Mouse (Mus musculus) right cerebral cortex, postnatal 4 days (tissue): ENCODE results near the gene Bcorl1.
A peak's percentile ranks its signal among the peaks of the same experiment; 100 is the strongest.
"Not testable (repeated sequence)": the region's sequence is repeated elsewhere in the genome, so short reads cannot be mapped to it uniquely, and the experiment has no call there.

Source experiments
- DNase-seq: peaks from one replicate; pipeline ENCODE4 v3.0.0-alpha.2; 2022

Bcorl1 gene

DNA sequence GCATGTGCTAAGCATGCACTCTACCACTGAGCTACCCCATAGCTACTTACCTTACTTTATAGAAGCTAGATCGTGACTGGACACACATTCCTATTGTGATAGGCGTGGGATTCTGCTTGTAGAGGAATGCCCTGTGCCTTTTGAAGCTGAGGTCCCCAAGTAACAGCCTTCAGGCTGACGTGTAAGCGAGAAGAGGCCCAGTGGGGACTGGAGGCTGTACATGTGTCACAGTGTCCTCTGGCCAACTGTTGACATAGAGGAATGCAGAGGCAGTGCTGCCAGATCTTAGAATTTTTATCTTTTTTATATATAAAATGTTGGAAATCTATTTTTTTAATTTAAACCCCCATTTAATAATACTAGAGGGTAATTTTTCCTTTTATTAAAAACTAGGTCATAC, 58.8 kb downstream of the Bcorl1 start:
- DNase-seq, result no peak

DNA sequence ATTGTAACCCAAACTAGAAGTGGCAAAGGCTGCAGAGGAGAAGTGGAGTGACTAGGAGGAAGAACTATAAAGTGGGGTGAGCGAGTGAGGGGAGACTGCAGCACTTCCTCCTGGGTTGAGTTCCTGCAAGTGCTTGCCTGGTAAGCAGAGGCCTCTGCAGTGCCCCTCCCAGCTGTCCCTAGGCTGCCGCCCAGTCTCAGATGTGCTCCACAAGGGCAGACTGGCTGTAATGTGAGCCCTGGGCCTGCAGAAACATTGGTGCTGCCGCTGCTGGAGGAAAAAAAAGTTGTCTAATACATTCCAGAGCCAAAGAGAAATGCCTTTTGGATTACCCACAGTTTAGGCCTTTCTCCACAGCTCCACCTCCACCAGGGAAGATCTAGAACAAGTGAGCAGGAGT, 64.0 kb downstream of the Bcorl1 start:
- DNase-seq, result no peak

DNA sequence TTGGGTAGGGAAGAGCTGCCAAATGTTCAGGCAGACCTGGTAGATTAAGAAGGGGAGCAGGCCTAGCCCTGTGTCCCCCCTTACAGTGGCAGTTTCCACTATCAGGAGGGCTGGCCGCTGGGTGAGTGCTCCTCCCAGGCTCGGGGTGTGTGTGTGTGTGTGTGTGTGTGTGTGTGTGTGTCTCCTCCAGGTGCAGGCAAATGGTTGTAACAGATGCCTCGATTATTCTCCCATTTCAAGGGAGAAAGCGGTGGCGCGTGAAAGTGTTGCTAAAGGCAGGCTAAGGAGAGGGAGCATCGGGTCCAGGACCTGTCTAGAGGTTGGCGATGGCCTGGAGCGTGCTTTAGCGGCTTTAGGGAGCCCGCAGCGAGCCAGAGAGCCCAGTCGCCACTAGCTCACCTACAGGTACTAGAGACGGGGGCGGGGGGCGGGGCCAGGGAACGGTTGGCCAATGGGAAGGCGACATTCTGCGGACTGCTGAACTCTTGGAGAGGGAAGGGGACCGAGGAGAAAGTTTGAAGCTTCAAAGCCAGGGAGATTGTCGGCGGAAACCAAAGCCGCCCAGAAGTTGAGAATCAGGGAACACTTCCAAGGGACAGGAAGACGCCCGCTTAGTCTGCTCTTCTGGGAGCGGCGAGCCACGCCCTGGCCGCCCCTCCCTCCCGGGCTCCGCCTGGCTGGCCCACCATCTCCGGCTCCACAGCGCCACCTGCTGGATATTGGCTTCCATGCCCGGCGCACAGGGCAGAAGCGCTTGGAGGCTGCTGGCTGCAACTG, 68.6 kb downstream of the Bcorl1 start:
- peak; percentile 88 for DNase-seq

DNA sequence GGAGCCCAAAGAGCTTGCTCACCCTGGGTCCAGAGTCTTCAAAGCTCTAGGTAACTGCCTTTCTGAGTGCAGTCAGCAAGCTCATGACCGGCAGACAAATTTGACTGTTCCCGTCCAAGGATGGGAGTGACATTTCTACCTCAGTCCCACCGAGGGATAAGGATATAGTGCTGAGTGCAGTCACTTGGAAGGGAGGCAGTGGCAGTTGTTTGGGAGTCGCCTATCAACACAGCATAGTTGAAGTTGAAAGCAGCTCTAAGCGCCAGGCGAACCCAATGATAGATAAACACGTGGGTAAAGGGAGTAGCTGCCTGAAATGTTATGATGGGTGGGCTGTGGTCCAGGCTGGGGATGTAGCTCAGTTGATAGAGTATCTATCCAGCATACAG, 69.2 kb downstream of the Bcorl1 start:
- no peak for DNase-seq

DNA sequence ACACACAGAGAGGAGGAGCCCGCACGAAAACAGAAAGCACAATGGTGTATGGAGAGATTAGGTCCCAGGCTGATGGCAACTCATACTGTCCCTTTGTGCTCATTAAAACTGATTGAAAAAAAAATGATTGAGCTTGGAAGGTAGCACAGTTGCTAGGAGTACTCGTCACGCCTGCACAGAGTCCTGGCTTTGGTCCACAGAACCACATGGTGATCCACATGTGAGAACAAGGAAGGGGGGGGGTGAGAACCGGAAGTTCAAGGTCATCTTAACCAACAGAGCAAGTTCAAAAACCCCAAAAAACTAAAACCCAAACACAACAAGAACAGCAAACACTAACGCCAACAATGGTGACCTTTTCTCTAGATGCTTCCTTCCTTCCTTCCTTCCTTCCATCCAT, 71.5 kb downstream of the Bcorl1 start:
- DNase-seq, result no peak

DNA sequence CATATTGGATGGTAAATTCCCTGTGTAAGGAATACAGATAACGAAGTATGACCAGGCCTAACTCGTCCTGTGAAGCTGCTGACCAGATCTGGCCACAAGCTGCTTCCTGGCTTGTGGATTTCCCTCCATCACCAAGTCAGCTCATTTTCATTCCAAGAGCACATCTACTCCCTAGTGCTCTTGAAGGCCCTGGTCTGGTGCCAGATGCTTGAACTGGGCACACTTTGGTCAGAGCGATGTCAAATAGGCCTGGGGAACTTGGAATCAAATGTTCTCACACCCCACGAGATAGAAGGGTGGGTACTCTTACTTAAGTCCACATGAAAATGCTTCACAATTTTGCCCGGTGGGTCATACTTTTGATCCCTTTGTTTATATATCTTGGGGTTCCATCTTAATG, 73.1 kb downstream of the Bcorl1 start:
- DNase-seq, result no peak

DNA sequence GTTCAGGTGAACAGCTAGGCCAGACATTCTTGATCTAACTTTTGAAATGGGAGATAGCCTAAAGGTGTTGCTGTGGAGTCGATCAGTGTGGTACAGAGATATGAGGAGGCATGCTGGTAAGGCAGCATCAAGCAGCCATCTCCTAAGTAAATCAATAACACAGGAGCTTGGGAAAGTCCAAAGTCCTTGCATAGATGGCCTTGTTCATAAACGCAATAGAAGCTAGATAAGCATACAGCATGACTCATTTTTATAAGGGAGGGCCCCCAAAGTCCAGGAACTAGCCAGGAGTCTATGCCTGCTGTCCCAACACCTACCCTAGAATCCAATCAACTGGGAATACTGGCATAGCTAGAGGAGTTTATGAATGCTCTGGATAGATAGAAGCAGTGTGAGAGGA, 77.3 kb downstream of the Bcorl1 start:
- DNase-seq, result no peak

DNA sequence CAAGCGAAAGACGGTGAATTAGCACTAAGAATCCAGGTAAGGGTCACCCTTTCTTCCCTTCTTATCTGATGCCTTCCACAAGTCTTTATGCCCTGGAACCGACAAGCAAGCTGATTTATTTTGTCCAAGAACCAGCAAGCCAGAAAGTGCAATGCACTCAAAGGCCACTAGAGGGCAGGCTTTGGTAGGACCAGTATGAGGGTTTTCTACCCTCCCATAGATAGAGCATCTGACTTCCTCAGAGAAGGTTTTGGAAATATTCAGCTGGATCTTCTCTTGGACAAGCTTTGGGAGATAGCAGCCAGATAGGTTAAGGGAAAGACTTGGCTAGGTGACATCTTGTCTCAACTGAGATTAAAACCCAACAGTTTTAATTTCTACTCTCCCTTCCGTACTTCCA, 81.8 kb downstream of the Bcorl1 start:
- peak; percentile 47 for DNase-seq

DNA sequence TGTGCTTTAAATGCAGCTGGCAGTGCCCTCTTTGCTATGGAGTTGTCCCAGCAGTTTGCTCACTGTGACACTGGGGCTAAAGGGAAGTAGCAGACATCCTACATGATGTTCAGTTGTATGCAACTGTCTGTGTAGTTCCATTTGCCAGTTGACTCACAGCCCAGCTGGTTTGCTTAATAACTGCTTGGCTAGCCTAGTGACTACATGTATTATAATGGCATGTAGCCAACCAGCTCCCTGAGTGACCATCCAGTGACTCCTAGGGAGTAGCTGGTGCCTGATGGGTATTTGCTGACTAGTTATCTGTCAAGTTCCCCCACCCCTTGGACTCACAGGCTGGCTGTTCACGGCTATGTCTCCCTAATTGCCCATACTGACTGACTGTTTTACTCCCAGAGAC, 82.5 kb downstream of the Bcorl1 start:
- no peak for DNase-seq

DNA sequence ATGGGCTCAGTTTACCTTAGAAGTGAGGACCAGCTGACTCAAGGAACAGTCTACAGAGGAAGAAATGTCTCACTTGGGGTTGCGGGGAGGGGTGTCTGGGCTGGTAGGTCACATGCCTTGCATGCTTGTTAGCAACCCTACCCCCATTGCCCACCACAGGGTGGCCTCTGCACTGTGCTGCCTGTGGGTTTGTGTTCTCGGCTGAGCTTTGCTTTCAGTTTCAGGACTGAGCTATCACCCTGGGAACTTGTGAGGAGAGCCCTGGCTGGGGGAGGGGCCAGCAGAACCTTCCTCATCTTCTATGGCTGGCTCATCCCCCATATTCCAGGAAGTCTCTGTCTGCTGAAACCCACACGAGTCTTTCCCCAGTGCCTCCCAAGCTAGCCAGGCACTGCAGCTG, 83.4 kb downstream of the Bcorl1 start:
- no peak for DNase-seq

DNA sequence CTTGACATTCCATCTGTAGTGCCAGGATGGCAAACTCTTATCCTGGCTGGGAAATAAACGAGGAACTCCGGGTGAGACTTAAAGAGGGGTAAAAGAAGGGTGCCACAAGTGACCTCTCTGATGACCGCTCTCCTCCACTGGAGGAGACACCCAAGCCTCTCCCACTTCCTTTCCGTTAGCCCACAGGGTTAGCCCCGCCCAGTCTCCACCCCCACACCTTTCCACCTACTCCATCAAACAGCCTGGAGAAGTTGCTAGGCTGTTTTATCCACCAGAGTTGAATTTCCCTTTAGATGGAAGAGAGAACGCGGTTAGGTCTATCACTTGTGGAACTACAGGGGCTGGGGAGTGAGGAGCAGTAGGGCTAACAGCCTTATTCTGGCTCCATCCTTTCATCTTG, 84.1 kb downstream of the Bcorl1 start:
- DNase-seq, result no peak

DNA sequence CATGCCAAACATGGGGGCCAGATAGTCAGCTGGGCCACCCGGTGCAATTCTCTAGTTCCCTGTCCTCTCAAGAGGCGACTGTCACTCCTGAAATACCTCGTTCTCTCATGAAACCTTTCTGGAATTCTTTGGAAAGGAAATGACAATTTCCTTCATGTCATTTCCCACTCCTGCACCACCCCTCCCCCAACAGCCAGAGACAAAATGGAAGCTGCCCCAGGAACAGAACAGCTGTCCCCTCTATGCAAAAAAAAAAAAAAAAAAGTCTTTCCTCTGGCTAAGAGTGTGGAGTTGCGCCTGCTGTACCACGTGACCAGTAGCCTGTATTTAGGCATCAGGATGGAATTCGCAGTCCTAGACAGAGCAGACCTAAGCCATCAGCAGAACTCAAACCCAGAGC, 87.1 kb downstream of the Bcorl1 start:
- no peak for DNase-seq

DNA sequence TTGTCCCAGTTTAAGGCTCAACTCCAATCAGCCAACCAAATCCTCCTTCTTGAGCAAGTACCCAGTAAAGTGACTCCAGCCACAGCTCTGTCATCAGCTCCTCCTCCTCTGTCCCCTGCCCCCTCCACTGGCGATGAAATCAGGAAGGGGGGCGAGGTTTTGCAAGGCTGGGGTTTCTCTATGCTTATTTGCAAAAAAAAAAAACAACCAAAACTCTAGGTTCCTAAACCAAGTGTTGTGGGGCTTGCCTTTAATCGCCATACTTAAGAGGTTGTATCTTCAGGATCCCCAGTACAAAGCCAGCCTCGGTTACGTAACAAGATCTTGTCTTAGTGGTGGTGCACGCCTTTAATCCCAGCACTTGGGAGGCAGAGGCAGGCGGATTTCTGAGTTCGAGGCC, 87.5 kb downstream of the Bcorl1 start:
- no peak for DNase-seq

DNA sequence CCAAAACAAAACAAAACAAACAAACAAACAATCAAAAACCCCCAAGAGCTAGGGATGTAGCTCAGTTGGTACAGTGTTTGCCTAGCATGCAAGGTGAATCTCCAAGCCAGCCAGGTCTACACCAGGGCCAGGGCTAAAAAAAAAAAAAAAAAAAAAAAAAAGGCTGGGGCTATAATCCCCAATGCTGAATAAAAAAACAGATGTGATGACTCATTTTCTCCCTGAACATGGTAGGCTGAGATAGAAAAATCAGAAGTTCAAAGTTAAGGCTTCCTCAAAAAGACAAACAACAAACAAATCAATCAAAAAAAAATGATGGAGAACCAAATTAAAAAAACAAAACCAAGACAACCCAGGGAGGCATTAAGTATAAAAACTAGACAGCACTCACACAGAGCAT, 87.9 kb downstream of the Bcorl1 start:
- no peak for DNase-seq

DNA sequence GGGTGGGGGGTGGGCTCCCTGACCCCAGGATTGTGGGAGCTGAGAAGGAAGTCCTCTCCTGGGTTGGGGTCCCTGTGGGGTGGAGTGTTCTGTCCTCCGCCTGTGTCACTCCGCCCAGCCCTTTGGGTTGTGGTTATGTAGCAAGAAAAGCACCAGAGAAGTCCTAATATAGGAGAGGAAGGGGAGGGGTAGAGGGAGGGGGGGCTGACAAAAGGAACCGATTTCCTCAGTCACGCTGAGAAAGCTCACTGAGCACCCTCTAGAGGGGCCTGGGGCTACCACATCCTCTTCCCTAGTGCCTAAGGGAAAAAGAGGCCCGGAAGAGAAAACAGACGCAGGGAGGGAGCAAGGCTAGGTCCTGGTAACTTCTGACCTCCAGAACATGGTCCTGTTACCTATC, 88.4 kb downstream of the Bcorl1 start:
- DNase-seq, result no peak

DNA sequence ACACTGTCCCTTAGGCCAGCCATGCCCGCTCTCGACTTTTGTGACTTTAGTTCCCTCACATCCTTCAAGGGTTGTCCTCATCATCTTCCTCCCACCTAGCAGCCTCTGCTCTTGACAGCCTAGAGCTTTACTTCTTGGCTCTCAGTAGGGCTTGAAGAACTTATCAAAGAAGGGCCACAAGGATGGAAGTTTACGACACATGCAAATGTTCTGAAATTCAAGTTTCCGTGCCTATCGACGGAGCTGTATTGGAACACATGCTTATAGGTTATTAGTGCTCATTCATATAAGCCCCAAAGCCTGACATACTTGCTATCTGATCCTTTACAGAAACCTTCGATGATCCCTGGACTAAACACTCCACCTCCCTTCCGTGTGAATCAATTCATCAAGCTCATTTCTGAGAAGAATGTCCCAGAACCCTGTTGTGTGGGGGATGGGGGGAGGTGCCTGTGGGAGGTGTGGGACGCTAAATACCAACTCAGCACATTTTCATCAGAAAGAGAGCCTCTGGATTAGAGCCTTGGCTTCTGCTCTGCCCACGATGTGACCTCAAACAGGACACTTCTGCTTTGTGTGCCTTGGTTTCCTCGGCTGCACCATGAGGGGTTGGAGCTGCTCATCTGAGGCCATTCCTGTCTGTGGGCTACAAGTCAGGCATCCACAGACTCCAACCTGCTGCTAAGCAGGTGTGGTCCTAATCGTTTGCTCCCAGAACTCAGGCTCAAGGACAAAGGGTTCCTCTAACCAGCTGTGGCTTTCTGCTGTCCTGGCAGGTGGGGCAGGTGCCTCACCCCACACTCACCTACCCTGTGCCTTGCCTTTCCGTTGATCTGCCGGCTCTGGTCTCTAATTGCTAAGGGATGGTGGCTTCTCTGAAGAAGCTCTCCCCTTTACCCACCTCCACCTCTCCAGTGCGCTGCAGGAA, 91.7 kb downstream of the Bcorl1 start:
- DNase-seq, result no peak

DNA sequence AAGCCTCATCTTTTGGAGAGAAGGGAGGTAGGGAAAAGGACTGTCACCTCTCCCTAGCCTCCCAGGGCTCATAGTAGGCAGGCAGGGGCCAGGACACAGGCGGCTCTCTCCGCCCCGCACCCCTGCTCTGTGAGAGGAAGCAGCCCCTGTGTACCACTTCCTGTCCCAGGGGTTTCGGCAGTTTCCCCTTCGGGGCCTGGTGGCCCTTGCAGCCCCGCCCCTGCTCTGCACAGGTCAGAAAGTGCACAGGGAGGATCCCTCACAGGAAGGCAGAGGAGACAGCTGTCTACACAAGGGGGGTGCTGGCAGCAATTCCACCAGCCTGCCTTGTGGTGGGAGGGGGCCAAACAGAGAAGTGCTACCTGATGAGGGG, 92.4 kb downstream of the Bcorl1 start:
- no peak for DNase-seq

DNA sequence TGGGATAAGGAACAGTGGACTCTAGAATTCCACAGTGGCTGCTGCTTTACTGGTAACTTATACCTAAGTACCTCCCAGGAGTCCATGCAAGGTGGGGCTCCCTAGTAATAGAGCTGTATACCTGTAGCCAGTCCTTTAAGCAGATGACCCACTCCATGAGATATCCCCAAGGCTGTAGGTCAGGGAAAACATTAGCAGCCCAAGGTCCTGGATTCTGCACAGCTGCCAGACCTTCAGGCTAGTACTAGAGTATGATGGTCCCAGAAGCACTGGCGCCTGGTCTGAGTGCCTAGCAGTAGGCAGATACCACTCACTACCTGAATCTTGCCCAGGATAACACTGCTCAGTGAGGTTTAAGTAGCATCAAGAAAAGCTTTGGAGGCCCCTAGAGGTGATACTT, 93.1 kb downstream of the Bcorl1 start:
- DNase-seq, result no peak

DNA sequence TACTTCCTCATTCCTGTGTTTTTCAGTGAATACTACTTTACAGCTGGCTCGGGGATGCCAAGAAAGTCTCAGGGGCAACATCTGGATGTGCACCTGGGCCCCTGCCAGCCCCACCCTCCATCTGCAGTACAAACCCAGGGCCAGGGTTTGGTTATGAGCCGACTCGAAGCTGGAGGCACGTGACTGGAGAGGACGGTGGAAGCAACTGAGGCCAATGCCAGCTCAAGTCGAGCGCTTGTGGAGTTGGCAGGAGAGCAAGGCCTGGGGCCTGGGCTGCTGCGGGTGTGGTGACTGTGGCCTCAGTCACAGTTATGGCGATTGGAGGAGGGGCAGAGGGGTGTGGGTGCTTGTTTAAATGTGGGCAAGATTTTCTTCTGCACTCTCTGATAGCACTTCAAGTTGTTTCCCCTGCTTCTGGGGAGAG, 94.3 kb downstream of the Bcorl1 start:
- DNase-seq, result no peak

DNA sequence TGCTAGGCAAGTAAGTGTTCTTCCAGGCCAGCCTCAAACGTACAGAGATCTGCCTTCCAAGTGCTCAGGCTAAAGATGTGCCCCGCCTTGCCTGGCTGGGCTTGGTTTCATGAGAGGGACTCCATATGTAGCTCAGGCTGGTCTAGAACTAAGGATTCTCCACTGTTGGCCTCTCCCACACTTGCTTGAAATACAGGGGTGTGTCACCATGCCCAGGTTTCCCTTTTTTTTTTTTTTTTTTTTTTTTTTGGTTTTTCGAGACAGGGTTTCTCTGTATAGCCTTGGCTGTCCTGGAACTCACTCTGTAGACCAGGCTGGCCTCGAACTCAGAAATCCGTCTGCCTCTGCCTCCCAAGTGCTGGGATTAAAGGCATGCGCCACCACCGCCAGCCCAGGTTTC, 94.9 kb downstream of the Bcorl1 start:
- DNase-seq, result not testable (repeated sequence)

DNA sequence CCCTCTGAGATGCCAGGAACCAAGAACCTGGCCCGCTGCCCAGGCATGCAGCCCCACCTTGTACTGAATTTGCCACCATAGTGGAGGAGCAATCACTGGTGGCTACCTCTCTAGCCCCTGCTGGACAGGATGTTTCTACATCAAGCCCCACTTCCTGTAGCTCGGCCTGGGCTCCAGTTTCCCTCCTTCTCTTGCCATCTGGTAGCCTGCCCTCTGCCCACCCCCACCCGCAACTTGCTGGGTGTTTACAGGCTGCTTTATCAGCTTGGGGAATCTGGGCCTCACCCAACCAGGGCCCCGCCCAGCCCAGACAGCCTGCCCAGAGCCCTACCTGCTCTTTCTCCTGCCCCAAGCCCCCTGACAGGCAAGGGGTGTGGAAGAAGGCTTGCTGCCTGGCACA, 97.9 kb downstream of the Bcorl1 start:
- no peak for DNase-seq

DNA sequence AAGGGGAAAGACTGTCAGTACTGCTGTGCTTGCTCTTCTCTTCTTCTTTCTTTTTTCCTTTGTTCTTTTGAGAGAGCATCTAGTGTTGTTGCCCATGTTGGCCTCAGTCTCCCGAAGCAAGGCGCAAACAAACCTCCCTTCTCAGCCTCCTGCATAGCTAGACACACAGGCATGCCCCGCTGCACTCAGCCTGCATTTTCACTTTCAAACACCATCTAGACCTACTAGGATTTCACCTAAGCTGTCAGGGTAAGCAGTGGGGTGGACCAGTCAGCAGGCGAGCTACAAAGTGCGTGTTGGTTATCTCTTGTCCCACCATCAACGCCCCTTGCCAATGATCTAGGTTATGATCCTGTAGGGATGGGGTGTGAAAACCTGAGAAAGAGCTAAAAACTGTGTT, 100.4 kb downstream of the Bcorl1 start:
- no peak for DNase-seq

DNA sequence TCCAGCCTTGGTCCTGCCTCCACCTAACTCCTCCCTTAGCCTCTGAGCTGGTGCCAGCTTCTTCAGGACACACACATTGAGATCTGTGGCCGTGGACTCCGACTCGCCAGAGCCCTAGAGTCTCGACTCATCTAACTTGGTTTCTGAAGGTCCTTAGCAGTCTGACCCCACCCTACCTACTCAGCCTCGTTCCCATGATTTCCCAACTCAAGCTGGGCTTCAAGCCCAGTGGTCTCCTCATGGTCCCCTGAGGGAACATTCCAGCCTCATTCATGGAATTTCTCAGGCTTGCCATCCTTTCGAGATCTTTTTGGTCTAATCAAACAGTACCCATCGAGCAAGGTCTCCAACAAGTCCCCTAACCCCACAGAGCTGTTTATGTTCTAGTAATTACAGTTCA, 100.8 kb downstream of the Bcorl1 start:
- no peak for DNase-seq

DNA sequence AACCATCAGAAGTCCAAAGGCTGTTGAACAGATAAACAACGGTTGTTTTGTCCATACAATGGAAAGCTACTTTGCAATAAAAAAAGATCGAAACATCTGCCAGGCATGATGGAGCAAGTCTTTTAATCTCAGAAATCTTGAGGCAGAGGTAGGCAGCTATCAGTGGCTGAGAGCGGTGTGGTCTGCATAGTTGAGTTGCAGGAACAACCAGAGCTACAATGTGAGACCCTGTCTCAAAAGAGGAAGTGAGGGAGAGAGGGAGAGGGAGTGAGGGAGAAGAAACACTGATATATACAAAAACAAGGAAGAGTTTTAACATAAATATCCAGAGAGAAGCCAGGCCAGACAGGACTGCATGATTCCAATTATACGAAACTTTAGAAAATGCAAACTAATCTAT, 103.5 kb downstream of the Bcorl1 start:
- no peak for DNase-seq
